Mouse (Mus musculus): Measurements from ENCODE around the gene Tmigd1. TPM values are rescaled to one million over a fixed set of nuclear protein-coding genes. Genes with fewer than 3 reads are reported as not detected.
"Not testable (repeated sequence)": the region's sequence is repeated elsewhere in the genome, so short reads cannot be mapped to it uniquely, and the experiment has no call there.

Gene Tmigd1
- polyA plus RNA-seq, 1 experiment from 2014 or later: 0.29 TPM

- H3K4me1 ChIP-seq (replicated peaks): peaks cover 15% of the 10 kb centered on the region
- H3K4me3 ChIP-seq: no peak overlapping the region
- WGBS: 89% methylated on average over 7 of the region's 7 CpGs
These were observed 6.7 kb downstream of the Tmigd1 start for GRCm38 (mm10) chr11:76908651-76909050.

GRCm38 (mm10) chr11:76911325-76912054 lies 9.5 kb downstream of the Tmigd1 start:
- WGBS: 30% methylated on average over 3 of the region's 3 CpGs
- H3K4me3 ChIP-seq: no peak overlapping the region
- no peaks in the 10 kb centered on the region; the same call in 1 of the 2 replicates for H3K27me3 ChIP-seq (ENCODE audit: insufficient read depth, poor library complexity, severe bottlenecking)
- no peaks in the 10 kb centered on the region for H3K36me3 ChIP-seq
- no peak overlapping the region for H3K27ac ChIP-seq
- no peak for DNase-seq (ENCODE audit: low spot score)
- peaks cover 19% of the 10 kb centered on the region for H3K4me1 ChIP-seq (replicated peaks)
- no peaks in the 10 kb centered on the region for H3K9me3 ChIP-seq

More at GRCm38 (mm10) chr11:76908651-76909050, 6.7 kb downstream of the Tmigd1 start:
- Histone ChIP-seq H3K36me3 (no peaks in the 10 kb centered on the region), H3K27ac (no peak overlapping the region), H3K9me3 (no peaks in the 10 kb centered on the region), H3K27me3 (ENCODE audit: insufficient read depth, poor library complexity, severe bottlenecking) (no peaks in the 10 kb centered on the region)
- no peak for DNase-seq (ENCODE audit: low spot score)

- DNase-seq (ENCODE audit: low spot score): no peak
- 51% methylated on average over 7 of the region's 7 CpGs for WGBS
- Histone ChIP-seq H3K4me3 (no peak overlapping the region), H3K27ac (no peak overlapping the region), H3K27me3 (ENCODE audit: insufficient read depth, poor library complexity, severe bottlenecking) (no peaks in the 10 kb centered on the region; the same call in 1 of the 2 replicates), H3K36me3 (no peaks in the 10 kb centered on the region), H3K9me3 (no peaks in the 10 kb centered on the region), H3K4me1 (replicated peaks) (peaks cover 23% of the 10 kb centered on the region)
These were observed 10.1 kb downstream of the Tmigd1 start for GRCm38 (mm10) chr11:76912055-76912395.

GRCm38 (mm10) chr11:76914366-76914765 lies 12.4 kb downstream of the Tmigd1 start:
- Histone ChIP-seq H3K4me3 (no peak overlapping the region), H3K27me3 (ENCODE audit: insufficient read depth, poor library complexity, severe bottlenecking) (no peaks in the 10 kb centered on the region; the same call in 1 of the 2 replicates), H3K36me3 (no peaks in the 10 kb centered on the region), H3K4me1 (replicated peaks) (peaks cover 30% of the 10 kb centered on the region), H3K27ac (no peak overlapping the region), H3K9me3 (no peaks in the 10 kb centered on the region)
- no peak for DNase-seq (ENCODE audit: low spot score)
- WGBS: 81% methylated on average over 7 of the region's 7 CpGs

- Histone ChIP-seq H3K4me1 (replicated peaks) (peaks cover 30% of the 10 kb centered on the region), H3K27ac (no peak overlapping the region; the same call in 1 of the 2 replicates), H3K4me3 (no peak overlapping the region), H3K36me3 (no peaks in the 10 kb centered on the region), H3K9me3 (no peaks in the 10 kb centered on the region), H3K27me3 (ENCODE audit: insufficient read depth, poor library complexity, severe bottlenecking) (no peaks in the 10 kb centered on the region; the same call in 1 of the 2 replicates)
- no peak for DNase-seq (ENCODE audit: low spot score)
- WGBS: 46% methylated on average over 13 of the region's 13 CpGs
These were observed 14.7 kb downstream of the Tmigd1 start for GRCm38 (mm10) chr11:76916539-76917229.

- Histone ChIP-seq H3K27me3 (ENCODE audit: insufficient read depth, poor library complexity, severe bottlenecking) (no peaks in the 10 kb centered on the region; the same call in 1 of the 2 replicates), H3K36me3 (no peaks in the 10 kb centered on the region), H3K9me3 (no peaks in the 10 kb centered on the region), H3K4me1 (replicated peaks) (peaks cover 26% of the 10 kb centered on the region), H3K4me3 (no peak overlapping the region), H3K27ac (no peak overlapping the region; the same call in 1 of the 2 replicates)
- DNase-seq (ENCODE audit: low spot score): no peak
- 57% methylated on average over 3 of the region's 3 CpGs for WGBS
These were observed 15.2 kb downstream of the Tmigd1 start for GRCm38 (mm10) chr11:76917230-76917548.

DNA sequence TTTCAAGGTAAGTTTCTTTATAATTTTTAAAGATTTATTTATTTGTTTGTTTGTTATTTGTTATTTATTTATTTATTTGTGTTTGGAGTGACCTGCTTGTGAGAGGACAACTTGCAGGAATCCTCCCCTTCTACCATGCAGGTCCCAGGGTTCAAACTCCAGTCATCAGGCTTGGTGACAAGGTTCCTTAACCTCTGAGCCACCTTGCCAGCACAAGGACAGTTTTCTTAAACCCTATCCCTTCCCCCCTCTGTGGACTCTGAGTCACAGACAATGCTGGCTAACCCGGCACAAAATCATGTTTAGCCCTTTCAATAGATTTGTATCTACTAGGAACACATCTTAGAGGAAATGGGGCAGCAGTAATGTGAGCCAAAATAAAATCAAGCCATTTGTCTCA lies 18.6 kb downstream of the Tmigd1 start:
- Histone ChIP-seq H3K4me3 (no peak overlapping the region), H3K27me3 (ENCODE audit: insufficient read depth, poor library complexity, severe bottlenecking) (no peaks in the 10 kb centered on the region), H3K4me1 (replicated peaks) (peaks cover 16% of the 10 kb centered on the region), H3K27ac (no peak overlapping the region), H3K36me3 (no peaks in the 10 kb centered on the region), H3K9me3 (no peaks in the 10 kb centered on the region)
- no peak for DNase-seq (ENCODE audit: low spot score)
- WGBS: 67% methylated on average over 1 of the region's 1 CpGs

GRCm38 (mm10) chr11:76924759-76925236 lies 22.8 kb downstream of the Tmigd1 start, which contains the start of gene Blmh:
Gene Blmh, plus strand, starts transcription at chr11:76924809.
- no peak for DNase-seq (ENCODE audit: low spot score)
- no peak within 1 kb of the TSS for H3K27ac ChIP-seq
- H3K9me3 ChIP-seq: no peaks in the 10 kb centered on the region
- 0 out of 2 replicates have a peak, but pooled peaks cover 4% of the 10 kb centered on the region for H3K4me1 ChIP-seq (replicated peaks)
- H3K27me3 ChIP-seq (ENCODE audit: insufficient read depth, poor library complexity, severe bottlenecking): no peaks in the 10 kb centered on the region
- no peaks in the 10 kb centered on the region for H3K36me3 ChIP-seq
- 79% methylated on average over 6 of the region's 6 CpGs for WGBS
- no peak within 1 kb of the TSS for H3K4me3 ChIP-seq

GRCm38 (mm10) chr11:76928586-76928985 lies 26.6 kb downstream of the Tmigd1 start:
- H3K27ac ChIP-seq; H3K27me3 ChIP-seq (ENCODE audit: insufficient read depth, poor library complexity, severe bottlenecking); H3K9me3 ChIP-seq; H3K4me1 ChIP-seq (replicated peaks); H3K36me3 ChIP-seq; H3K4me3 ChIP-seq; DNase-seq (ENCODE audit: low spot score): not testable (repeated sequence)
- 91% methylated on average over 8 of the region's 8 CpGs for WGBS

GRCm38 (mm10) chr11:76933209-76933608 lies 31.2 kb downstream of the Tmigd1 start:
- H3K4me3 ChIP-seq: no peak overlapping the region
- WGBS: 77% methylated on average over 3 of the region's 3 CpGs
- H3K4me1 ChIP-seq (replicated peaks): no peaks in the 10 kb centered on the region
- no peaks in the 10 kb centered on the region for H3K9me3 ChIP-seq
- no peaks in the 10 kb centered on the region for H3K27me3 ChIP-seq (ENCODE audit: insufficient read depth, poor library complexity, severe bottlenecking)
- DNase-seq (ENCODE audit: low spot score): no peak
- no peaks in the 10 kb centered on the region for H3K36me3 ChIP-seq
- H3K27ac ChIP-seq: no peak overlapping the region

GRCm38 (mm10) chr11:76936578-76936977 lies 34.6 kb downstream of the Tmigd1 start:
- Histone ChIP-seq H3K4me1 (replicated peaks) (no peaks in the 10 kb centered on the region), H3K9me3 (no peaks in the 10 kb centered on the region), H3K4me3 (no peak overlapping the region), H3K27ac (no peak overlapping the region), H3K27me3 (ENCODE audit: insufficient read depth, poor library complexity, severe bottlenecking) (no peaks in the 10 kb centered on the region), H3K36me3 (no peaks in the 10 kb centered on the region)
- DNase-seq (ENCODE audit: low spot score): no peak
- 80% methylated on average over 5 of the region's 5 CpGs for WGBS

- peak overlapping the region; percentile 95 for H3K4me3 ChIP-seq
- H3K27ac ChIP-seq: peak overlapping the region; percentile 96
- no peak for DNase-seq (ENCODE audit: low spot score)
- no peaks in the 10 kb centered on the region for H3K9me3 ChIP-seq
- peaks cover 20% of the 10 kb centered on the region for H3K4me1 ChIP-seq (replicated peaks)
- peaks cover 20% of the 10 kb centered on the region for H3K36me3 ChIP-seq
- no peaks in the 10 kb centered on the region for H3K27me3 ChIP-seq (ENCODE audit: insufficient read depth, poor library complexity, severe bottlenecking)
- WGBS: 75% methylated on average over 6 of the region's 6 CpGs
These were observed 42.9 kb downstream of the Tmigd1 start for GRCm38 (mm10) chr11:76944839-76945238.
